Mouse (Mus musculus) ES-Bruce4 (cell line): ENCODE data around the gene Pigz. TPM values are rescaled to one million over a fixed set of nuclear protein-coding genes. Genes with fewer than 3 reads are reported as not detected.

Experiments
- H3K27ac ChIP-seq: 2 replicates; pipeline ENCODE4 v1.5.1; 2012; ENCODE audit warnings: low read length, inconsistent platforms; ENCODE audit not compliant: insufficient read depth
- H3K27me3 ChIP-seq: 2 replicates; pipeline ENCODE4 v1.6.1; 2012; ENCODE audit warnings: mild to moderate bottlenecking, low read length, inconsistent platforms; ENCODE audit not compliant: control insufficient read depth, poor library complexity, insufficient read depth, severe bottlenecking
- H3K36me3 ChIP-seq: 2 replicates; pipeline ENCODE4 v1.6.1; 2012; ENCODE audit warnings: inconsistent platforms, mild to moderate bottlenecking, low read length, moderate library complexity; ENCODE audit not compliant: control insufficient read depth, poor library complexity, insufficient read depth, severe bottlenecking
- H3K4me1 ChIP-seq: one replicate; pipeline ENCODE4 v1.8.1; 2011; ENCODE audit warnings: low read length; ENCODE audit not compliant: control insufficient read depth, insufficient read depth
- H3K4me3 ChIP-seq: 2 replicates; pipeline ENCODE4 v1.5.1; 2011; ENCODE audit warnings: low read depth, mild to moderate bottlenecking, low read length
- H3K9ac ChIP-seq: 2 replicates; pipeline ENCODE4 v1.6.1; 2012; ENCODE audit warnings: low read depth, mild to moderate bottlenecking, inconsistent platforms; ENCODE audit not compliant: poor library complexity, severe bottlenecking
- H3K9me3 ChIP-seq: replicated peaks from 2 replicates; pipeline ENCODE4 v1.6.1; 2012; ENCODE audit warnings: mild to moderate bottlenecking, low read length, inconsistent platforms; ENCODE audit not compliant: control insufficient read depth, poor library complexity, insufficient read depth, severe bottlenecking
- CTCF ChIP-seq: IDR thresholded peaks from one replicate; pipeline ENCODE4 v1.8.1; 2011; ENCODE audit warnings: low read depth, low read length
- EP300 ChIP-seq: IDR thresholded peaks from 2 replicates; pipeline ENCODE4 v1.6.1; 2011; ENCODE audit warnings: low read depth, low read length; ENCODE audit not compliant: insufficient read depth
- POLR2A ChIP-seq: IDR thresholded peaks from one replicate; pipeline ENCODE4 v1.8.1; 2011; ENCODE audit warnings: low read length; ENCODE audit not compliant: insufficient read depth
- polyA plus RNA-seq: library from polyadenylated mRNA; stranded (reverse); fragments of >200 nt; gene quantifications from 2 replicates; pipeline ENCODE4 v1.2.4, GENCODE M21; 2011; ENCODE audit warnings: low read depth; ENCODE audit not compliant: missing spikeins, insufficient read depth, insufficient read length

The Pigz gene
- polyA plus RNA-seq, 1 experiment = not detected

GRCm38 (mm10) chr16:31935091-31935979 lies 1.7 kb downstream of the Pigz start:
- Histone ChIP-seq H3K27me3 (peaks cover 3% of the 10 kb centered on the region; the same call in 1 of the 2 replicates), H3K27ac (no peak overlapping the region), H3K9ac (no peak overlapping the region), H3K4me1 (peaks cover 2% of the 10 kb centered on the region), H3K4me3 (peak overlapping the region; percentile 17), H3K36me3 (no peaks in the 10 kb centered on the region), H3K9me3 (no peaks in the 10 kb centered on the region)
- TF ChIP-seq EP300 (no peak), POLR2A (no peak), CTCF (no peak)

- TF ChIP-seq EP300 = no peak
- Histone ChIP-seq H3K27ac (no peak overlapping the region), H3K9me3 (no peaks in the 10 kb centered on the region), H3K4me1 (peaks cover 3% of the 10 kb centered on the region), H3K4me3 (no peak overlapping the region), H3K36me3 (no peaks in the 10 kb centered on the region), H3K27me3 (peaks cover 3% of the 10 kb centered on the region; the same call in 1 of the 2 replicates), H3K9ac (no peak overlapping the region)
Measured at GRCm38 (mm10) chr16:31936568-31936967, 2.9 kb downstream of the Pigz start.

- no peak overlapping the region for H3K4me3 ChIP-seq
- no peak for TF ChIP-seq POLR2A
- no peak for TF ChIP-seq CTCF
- TF ChIP-seq EP300 = no peak
- no peaks in the 10 kb centered on the region for H3K36me3 ChIP-seq
- no peak overlapping the region for H3K27ac ChIP-seq
- no peaks in the 10 kb centered on the region for H3K9me3 ChIP-seq
- no peak overlapping the region for H3K9ac ChIP-seq
- peaks cover 3% of the 10 kb centered on the region; the same call in 1 of the 2 replicates for H3K27me3 ChIP-seq
- peaks cover 3% of the 10 kb centered on the region for H3K4me1 ChIP-seq
Measured at GRCm38 (mm10) chr16:31938856-31939255, 5.2 kb downstream of the Pigz start.

- Histone ChIP-seq H3K4me1 (peaks cover 2% of the 10 kb centered on the region), H3K27me3 (no peaks in the 10 kb centered on the region), H3K27ac (no peak overlapping the region; the same call in 1 of the 2 replicates), H3K4me3 (no peak overlapping the region), H3K9ac (no peak overlapping the region), H3K9me3 (no peaks in the 10 kb centered on the region), H3K36me3 (no peaks in the 10 kb centered on the region)
- TF ChIP-seq CTCF = no peak
- no peak for TF ChIP-seq POLR2A
- no peak for TF ChIP-seq EP300
Measured at GRCm38 (mm10) chr16:31940586-31940985, 6.9 kb downstream of the Pigz start.

GRCm38 (mm10) chr16:31943980-31944379 lies 10.3 kb downstream of the Pigz start:
- Histone ChIP-seq H3K27ac (no peak overlapping the region), H3K27me3 (no peaks in the 10 kb centered on the region), H3K4me1 (peaks cover 2% of the 10 kb centered on the region), H3K36me3 (no peaks in the 10 kb centered on the region), H3K4me3 (peak overlapping the region; percentile 46), H3K9me3 (no peaks in the 10 kb centered on the region), H3K9ac (0 out of 2 replicates have a peak overlapping the region, but pooled peaks have one; percentile 27)
- no peak for TF ChIP-seq POLR2A
- peak; percentile 85 for TF ChIP-seq CTCF
- TF ChIP-seq EP300 = no peak

- Histone ChIP-seq H3K9me3 (no peaks in the 10 kb centered on the region), H3K36me3 (no peaks in the 10 kb centered on the region), H3K4me3 (no peak overlapping the region), H3K4me1 (peaks cover 2% of the 10 kb centered on the region), H3K27ac (no peak overlapping the region), H3K27me3 (no peaks in the 10 kb centered on the region), H3K9ac (0 out of 2 replicates have a peak overlapping the region, but pooled peaks have one; percentile 27)
- TF ChIP-seq EP300 (no peak), CTCF (no peak), POLR2A (no peak)
Measured at GRCm38 (mm10) chr16:31944698-31945255, 11.1 kb downstream of the Pigz start.
